Mouse (Mus musculus) stomach, embryonic 16.5 days (tissue): ENCODE data around the gene Asb15. TPM values are rescaled to one million over a fixed set of nuclear protein-coding genes. Genes with fewer than 3 reads are reported as not detected.

ENCODE experiments used
- ATAC-seq: fragments of 200-750 bp; cut with Nextera tagmentation; 2 replicates; pipeline ENCODE4 v1.8.0; 2017; ENCODE audit warnings: moderate number of reproducible peaks, moderate TSS enrichment; ENCODE audit not compliant: insufficient read depth, low FRiP score
- H3K27ac ChIP-seq: fragments of 300-500 bp; sonication (generic); 2 replicates; pipeline ENCODE4 v1.5.1; 2014; ENCODE audit warnings: low read length
- H3K27me3 ChIP-seq: fragments of 300-500 bp; sonication (generic); 2 replicates; pipeline ENCODE4 v1.6.1; 2014; ENCODE audit warnings: low read length, control low read depth, mixed read lengths; ENCODE audit not compliant: control insufficient read depth, insufficient read depth
- H3K36me3 ChIP-seq: fragments of 300-500 bp; sonication (generic); 2 replicates; pipeline ENCODE4 v1.6.1; 2014; ENCODE audit warnings: low read length; ENCODE audit not compliant: control insufficient read depth, insufficient read depth
- H3K4me1 ChIP-seq: fragments of 300-500 bp; sonication (generic); 2 replicates; pipeline ENCODE4 v1.6.1; 2014; ENCODE audit warnings: low read length, control low read depth, mixed read lengths; ENCODE audit not compliant: control insufficient read depth, insufficient read depth
- H3K4me2 ChIP-seq: fragments of 300-500 bp; sonication (generic); 2 replicates; pipeline ENCODE4 v1.6.1; 2014; ENCODE audit warnings: low read depth, low read length, mixed read lengths
- H3K4me3 ChIP-seq: fragments of 300-500 bp; sonication (generic); replicated peaks from 2 replicates; pipeline ENCODE4 v1.5.1; 2014; ENCODE audit warnings: mild to moderate bottlenecking, low read length
- H3K9ac ChIP-seq: fragments of 300-500 bp; sonication (generic); 2 replicates; pipeline ENCODE4 v1.6.1; 2014; ENCODE audit warnings: low read length
- H3K9me3 ChIP-seq: fragments of 300-500 bp; sonication (generic); replicated peaks from 2 replicates; pipeline ENCODE4 v1.6.1; 2016; ENCODE audit warnings: low read length, control low read depth; ENCODE audit not compliant: control insufficient read depth
- WGBS: fragments of 180-500 bp; shearing (Covaris S2); extraction: QIAGEN DNeasy Blood & Tissue Kit; methylation state at CpG from one replicate; pipeline ENCODE4 v1.1.7; 2014; 5-methylcytosine and 5-hydroxymethylcytosine counted together
- polyA plus RNA-seq: library from polyadenylated mRNA; unstranded; fragments of >200 nt; fragmentation: Nextera tagmentation; extraction: Ambion mirVana; gene quantifications from 2 replicates; pipeline ENCODE4 v1.2.1, GENCODE M21; 2015

The Asb15 gene
- polyA plus RNA-seq, 1 experiment from 2014 or later = 0.10 TPM

DNA sequence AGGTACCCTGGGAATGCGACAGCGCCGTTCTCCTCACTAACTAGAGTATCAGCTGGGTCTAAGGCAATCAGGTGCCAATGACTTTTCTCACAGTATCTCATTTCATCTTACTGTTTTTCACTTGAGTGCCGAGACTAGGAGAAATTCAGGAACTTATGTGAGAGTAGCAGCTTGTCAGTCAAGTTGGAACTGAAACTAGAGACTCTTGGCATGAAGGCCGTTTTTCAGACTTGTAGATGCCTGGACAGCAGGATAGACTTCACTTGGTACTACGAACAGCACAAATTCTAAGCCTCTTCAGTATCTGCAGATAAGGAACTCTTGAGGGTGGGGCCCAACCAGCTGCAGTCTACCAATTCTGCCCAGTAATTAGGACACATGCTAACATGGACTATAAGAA, 72.2 kb downstream of the Asb15 start:
- H3K4me2 ChIP-seq = no peak overlapping the region
- H3K9ac ChIP-seq = no peak overlapping the region
- no peaks in the 10 kb centered on the region for H3K4me1 ChIP-seq
- no peaks in the 10 kb centered on the region for H3K9me3 ChIP-seq
- no peak overlapping the region for H3K27ac ChIP-seq
- H3K36me3 ChIP-seq = no peaks in the 10 kb centered on the region
- no peak overlapping the region for H3K4me3 ChIP-seq
- ATAC-seq = no peak
- 82% methylated on average over 6 of the region's 6 CpGs for WGBS
- no peaks in the 10 kb centered on the region for H3K27me3 ChIP-seq

DNA sequence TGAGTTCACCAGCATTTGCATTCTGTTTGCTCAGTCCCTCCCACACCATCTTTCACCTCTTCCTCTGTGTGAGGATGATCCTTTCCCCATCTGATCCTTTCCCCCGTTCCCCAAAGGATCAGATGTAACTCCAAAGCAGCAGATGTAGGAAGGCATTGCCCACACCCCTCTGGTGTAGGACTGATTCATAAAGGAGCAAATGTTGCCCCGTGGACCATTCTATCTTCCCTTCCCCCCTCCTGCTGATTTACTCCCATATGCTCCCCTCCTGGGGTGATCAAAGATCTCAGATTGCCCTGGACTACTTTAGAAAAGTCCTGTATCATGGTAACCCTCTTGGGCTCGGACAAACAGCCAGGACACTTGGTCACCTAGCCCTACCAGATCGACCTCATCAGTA, 72.8 kb downstream of the Asb15 start:
- Histone ChIP-seq H3K27me3 (no peaks in the 10 kb centered on the region), H3K9me3 (no peaks in the 10 kb centered on the region), H3K4me2 (no peak overlapping the region), H3K36me3 (no peaks in the 10 kb centered on the region), H3K4me1 (no peaks in the 10 kb centered on the region), H3K9ac (no peak overlapping the region), H3K27ac (no peak overlapping the region), H3K4me3 (no peak overlapping the region)
- 67% methylated on average over 4 of the region's 4 CpGs for WGBS
- ATAC-seq = no peak

DNA sequence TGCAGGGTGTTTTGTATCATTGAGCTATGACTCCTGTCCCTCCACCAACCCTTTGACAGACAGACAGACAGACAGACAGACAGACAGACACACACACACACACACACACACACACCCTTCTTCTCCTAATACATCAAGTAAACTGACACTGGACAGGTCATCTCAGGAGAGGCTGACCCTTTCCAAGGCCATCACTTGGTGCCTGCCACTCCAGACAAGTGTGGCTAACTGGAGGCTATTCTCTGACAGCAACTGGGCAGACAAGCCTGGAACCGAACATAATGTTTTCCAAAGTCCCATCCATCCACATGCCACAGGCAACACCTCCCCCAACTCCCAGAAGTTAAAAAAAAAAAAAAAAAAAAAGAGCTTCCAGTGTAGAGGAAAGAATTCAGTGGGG, 73.7 kb downstream of the Asb15 start:
- no peaks in the 10 kb centered on the region for H3K36me3 ChIP-seq
- no peak overlapping the region for H3K4me3 ChIP-seq
- no peaks in the 10 kb centered on the region for H3K4me1 ChIP-seq
- no peak overlapping the region for H3K4me2 ChIP-seq
- no peaks in the 10 kb centered on the region for H3K9me3 ChIP-seq
- no peak for ATAC-seq
- 21% methylated on average over 1 of the region's 1 CpGs for WGBS
- no peak overlapping the region for H3K27ac ChIP-seq
- H3K9ac ChIP-seq = no peak overlapping the region
- no peaks in the 10 kb centered on the region for H3K27me3 ChIP-seq

DNA sequence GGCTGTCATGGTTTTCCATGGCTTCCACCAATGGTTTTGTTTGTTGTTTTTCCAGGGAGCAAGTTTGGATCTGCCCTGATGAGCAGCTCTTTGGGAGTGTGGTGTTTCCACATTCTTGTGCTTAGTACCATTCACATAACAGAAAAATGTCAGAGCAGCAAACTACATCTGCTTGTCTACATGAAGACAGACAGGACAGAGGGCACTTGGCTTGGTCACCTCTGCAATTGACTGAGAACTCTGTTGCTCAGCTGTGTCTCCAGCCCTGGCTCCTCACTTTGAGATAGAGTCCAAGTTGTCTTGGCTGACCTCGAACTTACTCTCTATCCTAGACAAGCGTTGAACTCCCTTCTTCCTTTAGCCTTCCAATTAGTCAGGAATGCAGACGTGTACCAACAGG, 74.4 kb downstream of the Asb15 start:
- H3K36me3 ChIP-seq = no peaks in the 10 kb centered on the region
- no peaks in the 10 kb centered on the region for H3K27me3 ChIP-seq
- WGBS = 65% methylated on average over 3 of the region's 3 CpGs
- no peak overlapping the region for H3K4me3 ChIP-seq
- no peak overlapping the region for H3K27ac ChIP-seq
- H3K4me1 ChIP-seq = no peaks in the 10 kb centered on the region
- H3K9me3 ChIP-seq = no peaks in the 10 kb centered on the region
- no peak overlapping the region for H3K9ac ChIP-seq
- H3K4me2 ChIP-seq = no peak overlapping the region
- no peak for ATAC-seq

DNA sequence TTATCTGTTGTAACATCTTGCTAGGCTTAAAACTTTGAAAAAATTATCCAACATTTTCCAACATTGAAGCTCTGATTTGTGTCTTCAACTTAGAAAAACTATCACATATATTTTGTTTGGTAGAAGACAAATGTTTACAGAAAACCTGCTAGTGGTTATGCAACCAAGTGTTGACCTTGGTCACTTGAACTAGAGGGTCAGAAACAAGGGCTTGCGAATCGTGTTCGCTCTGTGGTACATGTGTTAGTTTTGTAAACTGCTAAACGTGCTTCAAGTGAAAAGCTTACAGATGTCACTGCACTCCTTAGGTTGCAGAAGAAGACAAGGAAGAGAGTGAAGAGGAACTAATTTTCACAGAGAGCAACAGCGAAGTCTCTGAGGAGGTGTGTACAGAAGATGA, 75.0 kb downstream of the Asb15 start:
- ATAC-seq = no peak
- Histone ChIP-seq H3K9me3 (no peaks in the 10 kb centered on the region), H3K4me1 (no peaks in the 10 kb centered on the region), H3K9ac (no peak overlapping the region), H3K27me3 (no peaks in the 10 kb centered on the region), H3K27ac (no peak overlapping the region), H3K36me3 (no peaks in the 10 kb centered on the region), H3K4me2 (no peak overlapping the region), H3K4me3 (no peak overlapping the region)
- 75% methylated on average over 5 of the region's 5 CpGs for WGBS

DNA sequence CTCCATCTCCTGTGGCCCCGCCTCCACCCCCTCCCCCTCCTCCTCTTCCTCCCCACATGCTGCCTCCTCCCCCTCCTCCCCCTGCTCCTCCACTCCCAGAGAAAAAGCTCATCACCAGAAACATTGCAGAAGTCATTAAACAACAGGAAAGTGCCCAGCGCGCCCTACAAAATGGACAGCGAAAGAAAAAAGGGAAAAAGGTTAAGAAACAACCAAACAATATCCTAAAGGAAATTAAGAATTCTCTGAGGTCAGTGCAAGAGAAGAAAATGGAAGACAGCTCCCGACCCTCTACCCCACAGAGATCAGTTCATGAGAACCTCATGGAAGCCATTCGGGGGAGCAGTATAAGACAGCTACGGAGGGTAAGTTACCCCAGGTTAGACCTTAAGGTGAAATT, 76.3 kb downstream of the Asb15 start:
- Histone ChIP-seq H3K27me3 (no peaks in the 10 kb centered on the region), H3K4me3 (no peak overlapping the region), H3K4me2 (no peak overlapping the region), H3K4me1 (no peaks in the 10 kb centered on the region), H3K9me3 (no peaks in the 10 kb centered on the region), H3K9ac (no peak overlapping the region), H3K27ac (no peak overlapping the region), H3K36me3 (no peaks in the 10 kb centered on the region)
- WGBS = 93% methylated on average over 7 of the region's 7 CpGs
- no peak for ATAC-seq

DNA sequence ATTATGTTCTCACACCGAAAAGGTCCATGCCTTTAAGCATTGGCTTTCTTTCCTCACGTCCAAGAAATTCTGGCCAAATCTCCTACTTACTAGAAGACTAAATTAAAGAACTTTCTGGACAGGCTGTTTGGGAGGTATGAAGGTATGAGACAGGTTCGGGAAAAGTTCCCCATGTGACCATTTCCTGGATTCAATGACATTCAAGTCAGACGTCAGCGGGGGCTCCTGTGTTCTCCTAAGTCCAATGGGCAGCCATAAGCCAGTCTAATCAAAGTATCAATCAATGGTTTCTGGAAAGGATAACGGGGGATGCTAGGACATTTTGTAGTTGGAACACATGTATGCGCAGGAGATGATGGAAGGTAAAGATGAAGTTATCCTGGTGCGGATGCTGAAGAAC, 77.7 kb downstream of the Asb15 start:
- H3K36me3 ChIP-seq = no peaks in the 10 kb centered on the region
- no peak overlapping the region for H3K4me3 ChIP-seq
- H3K9me3 ChIP-seq = no peaks in the 10 kb centered on the region
- 94% methylated on average over 8 of the region's 8 CpGs for WGBS
- no peak overlapping the region for H3K4me2 ChIP-seq
- no peak for ATAC-seq
- H3K9ac ChIP-seq = no peak overlapping the region
- no peak overlapping the region for H3K27ac ChIP-seq
- H3K27me3 ChIP-seq = no peaks in the 10 kb centered on the region
- no peaks in the 10 kb centered on the region for H3K4me1 ChIP-seq

DNA sequence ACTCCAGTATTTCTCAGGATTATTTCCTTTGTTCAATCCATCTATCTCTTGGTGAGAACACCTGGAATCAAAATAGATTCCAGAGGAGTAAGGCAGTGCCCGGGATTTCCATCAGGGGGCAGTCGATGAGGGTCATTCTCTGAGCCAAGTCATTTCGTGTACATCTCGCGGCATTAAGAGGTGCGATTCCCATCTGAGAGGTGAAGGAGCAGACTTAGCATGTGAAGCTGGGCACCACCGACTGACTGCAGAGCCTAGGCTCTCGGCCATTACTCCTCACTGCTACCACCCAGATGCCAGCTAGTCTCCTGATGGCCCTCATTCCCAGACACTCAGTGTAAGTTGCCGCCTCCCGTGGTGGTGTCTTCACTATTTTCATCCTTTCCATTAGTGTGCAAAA, 78.6 kb downstream of the Asb15 start:
- H3K4me3 ChIP-seq = no peak overlapping the region
- H3K27me3 ChIP-seq = no peaks in the 10 kb centered on the region
- H3K4me2 ChIP-seq = no peak overlapping the region
- no peaks in the 10 kb centered on the region for H3K9me3 ChIP-seq
- no peaks in the 10 kb centered on the region for H3K36me3 ChIP-seq
- no peaks in the 10 kb centered on the region for H3K4me1 ChIP-seq
- WGBS = 62% methylated on average over 10 of the region's 10 CpGs
- no peak overlapping the region for H3K9ac ChIP-seq
- no peak overlapping the region for H3K27ac ChIP-seq
- ATAC-seq = no peak

DNA sequence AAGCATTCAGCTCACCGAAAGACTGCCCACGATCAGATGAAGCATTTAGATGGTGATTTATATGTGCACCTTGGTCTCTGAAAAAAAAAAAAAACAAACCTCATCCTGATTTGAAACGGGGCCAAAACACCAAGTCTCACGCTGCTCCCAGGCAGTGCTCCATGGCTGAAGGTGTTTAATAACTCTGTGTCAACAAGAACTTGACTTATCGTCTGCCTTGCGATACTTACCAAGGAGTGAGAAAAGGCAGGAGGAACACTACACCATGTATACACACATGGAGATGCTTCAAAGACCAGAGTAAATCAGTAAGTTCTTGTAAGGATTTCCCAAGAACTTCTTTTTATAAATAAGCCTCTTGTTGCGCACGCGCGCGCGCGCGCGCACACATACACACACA, 79.6 kb downstream of the Asb15 start:
- Histone ChIP-seq H3K27me3 (no peaks in the 10 kb centered on the region), H3K4me1 (no peaks in the 10 kb centered on the region), H3K9me3 (no peaks in the 10 kb centered on the region), H3K4me2 (no peak overlapping the region), H3K27ac (no peak overlapping the region), H3K9ac (no peak overlapping the region), H3K4me3 (no peak overlapping the region), H3K36me3 (no peaks in the 10 kb centered on the region)
- no peak for ATAC-seq
- 70% methylated on average over 15 of the region's 15 CpGs for WGBS

DNA sequence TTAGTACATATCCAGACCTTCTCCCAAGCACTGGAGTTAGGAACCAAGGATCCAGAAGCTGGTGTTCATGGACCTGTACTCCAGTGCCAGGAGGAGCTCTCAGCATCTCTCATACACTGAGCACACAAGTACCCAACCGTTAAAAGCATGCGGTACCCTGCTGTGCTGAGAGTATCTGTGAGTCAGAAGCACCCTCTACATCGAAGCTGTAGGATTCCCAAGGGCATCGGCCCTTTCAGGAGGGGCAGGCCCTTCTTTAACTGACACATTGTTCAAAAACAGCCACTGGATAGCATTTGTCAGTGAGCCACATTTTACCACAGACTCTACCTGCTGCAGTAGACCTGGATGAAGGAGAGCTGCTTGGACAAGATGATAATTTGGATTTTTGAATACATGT, 80.2 kb downstream of the Asb15 start:
- 79% methylated on average over 4 of the region's 4 CpGs for WGBS
- no peak overlapping the region for H3K4me3 ChIP-seq
- no peak overlapping the region for H3K4me2 ChIP-seq
- no peaks in the 10 kb centered on the region for H3K4me1 ChIP-seq
- H3K9ac ChIP-seq = no peak overlapping the region
- H3K9me3 ChIP-seq = no peaks in the 10 kb centered on the region
- ATAC-seq = no peak
- 0 out of 2 replicates have a peak, but pooled peaks cover under 1% of the 10 kb centered on the region for H3K36me3 ChIP-seq
- H3K27ac ChIP-seq = no peak overlapping the region
- H3K27me3 ChIP-seq = no peaks in the 10 kb centered on the region
